Mouse (Mus musculus) splenic B cell, adult 2 months (primary cell): Measurements from ENCODE around the gene Il5ra.

Experiments
- DNase-seq: peaks from one replicate; pipeline ENCODE4 v3.0.0-alpha.2; 2011; ENCODE audit warnings: low read depth, low spot score
- H3K27me3 ChIP-seq: 2 replicates; pipeline ENCODE4 v1.6.1; 2012; ENCODE audit warnings: mild to moderate bottlenecking, low read length, moderate library complexity, mixed read lengths; ENCODE audit not compliant: control insufficient read depth, poor library complexity, insufficient read depth, severe bottlenecking
- H3K36me3 ChIP-seq: 2 replicates; pipeline ENCODE4 v1.6.1; 2012; ENCODE audit warnings: mild to moderate bottlenecking, low read length, moderate library complexity, mixed read lengths; ENCODE audit not compliant: control insufficient read depth, poor library complexity, insufficient read depth, severe bottlenecking

Gene Il5ra

GRCm38 (mm10) chr6:106758299-106758698 lies 9.5 kb upstream of the Il5ra start:
- no peaks in the 10 kb centered on the region for H3K27me3 ChIP-seq
- DNase-seq, result peak; percentile 40

DNA sequence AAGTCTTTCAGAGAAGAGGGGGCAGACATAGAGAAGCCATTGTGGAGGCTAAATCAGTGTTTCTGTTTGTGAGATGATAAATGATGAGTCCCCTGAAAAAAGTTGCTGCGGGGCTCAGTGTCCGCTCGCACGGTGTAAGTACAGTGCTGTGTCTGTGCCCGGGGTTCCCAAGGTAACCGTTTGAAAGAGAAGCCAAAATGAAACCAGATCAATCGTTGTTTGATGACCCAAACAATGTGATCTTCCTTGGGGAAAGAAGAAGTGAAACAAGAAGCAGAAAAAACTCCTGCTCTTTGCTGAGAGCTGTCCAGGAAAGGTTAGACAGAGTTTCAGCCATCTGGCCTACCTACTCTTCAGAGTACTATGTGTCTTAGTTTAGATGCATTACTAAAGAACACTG lies 1.5 kb upstream of the Il5ra start:
- Histone ChIP-seq H3K27me3 (no peaks in the 10 kb centered on the region), H3K36me3 (no peaks in the 10 kb centered on the region)
- DNase-seq, result peak; percentile 82

More at GRCm38 (mm10) chr6:106758299-106758698, 9.5 kb upstream of the Il5ra start:
- no peaks in the 10 kb centered on the region for H3K36me3 ChIP-seq

DNA sequence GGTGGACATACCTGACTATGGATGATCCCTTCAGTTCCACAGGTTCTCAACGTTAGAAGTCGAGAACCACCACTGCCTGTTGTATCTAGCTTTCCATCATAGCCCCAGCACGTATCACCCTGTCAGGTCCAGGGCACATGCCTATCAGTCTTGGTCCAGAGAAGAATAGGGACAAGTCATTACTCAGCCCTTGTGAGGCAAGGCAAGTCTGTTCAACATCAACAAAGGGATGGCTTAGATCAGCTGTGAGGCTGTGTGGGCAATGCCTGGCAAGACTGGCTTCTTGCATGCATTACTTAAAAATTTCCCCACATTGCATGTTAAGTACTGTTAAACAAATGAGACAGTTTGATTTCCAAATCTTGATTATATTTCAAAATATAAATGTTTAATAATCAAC lies 1.0 kb downstream of the Il5ra start:
- no peaks in the 10 kb centered on the region for H3K36me3 ChIP-seq
- DNase-seq, result peak; percentile 34
- H3K27me3 ChIP-seq, result no peaks in the 10 kb centered on the region

GRCm38 (mm10) chr6:106747251-106747650 lies 1.6 kb downstream of the Il5ra start:
- no peak for DNase-seq
- Histone ChIP-seq H3K36me3 (no peaks in the 10 kb centered on the region), H3K27me3 (no peaks in the 10 kb centered on the region)

GRCm38 (mm10) chr6:106745673-106746394 lies 3.0 kb downstream of the Il5ra start:
- Histone ChIP-seq H3K36me3 (no peaks in the 10 kb centered on the region), H3K27me3 (no peaks in the 10 kb centered on the region)
- no peak for DNase-seq

DNA sequence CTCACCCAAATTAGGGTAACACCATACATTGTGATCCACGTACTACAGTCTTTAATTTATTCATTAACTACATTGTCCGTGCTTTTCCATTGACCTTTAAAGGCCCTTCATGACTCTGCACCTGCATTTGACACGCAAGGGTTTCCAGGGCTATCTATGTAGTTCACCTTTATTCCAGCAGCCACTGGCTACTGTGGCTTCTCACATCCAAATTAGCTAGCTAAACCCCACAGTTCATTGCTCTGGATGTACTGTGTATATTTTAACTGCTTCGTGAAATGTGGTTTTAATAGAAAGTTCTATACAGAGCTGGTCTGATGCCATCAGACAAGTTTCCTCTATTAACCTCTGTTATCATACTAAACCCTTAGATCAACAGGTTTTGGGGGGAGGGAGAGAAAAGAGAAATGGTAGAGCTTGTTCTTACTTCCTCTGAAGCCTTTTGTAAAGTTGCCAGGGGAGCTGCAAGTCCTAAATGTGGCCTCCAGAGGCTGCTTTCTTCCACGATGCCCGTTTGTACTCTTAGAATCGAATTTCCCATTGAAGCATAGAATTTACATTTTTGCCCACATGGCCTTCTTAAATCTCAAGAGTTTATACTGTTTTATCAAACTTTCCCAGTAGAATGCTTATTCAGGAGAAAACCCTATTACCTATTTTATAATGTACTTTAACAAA lies 5.1 kb downstream of the Il5ra start:
- Histone ChIP-seq H3K27me3 (no peaks in the 10 kb centered on the region), H3K36me3 (no peaks in the 10 kb centered on the region)
- peak; percentile 63 for DNase-seq

GRCm38 (mm10) chr6:106740244-106740825 lies 8.5 kb downstream of the Il5ra start:
- no peak for DNase-seq
- H3K27me3 ChIP-seq, result no peaks in the 10 kb centered on the region

DNA sequence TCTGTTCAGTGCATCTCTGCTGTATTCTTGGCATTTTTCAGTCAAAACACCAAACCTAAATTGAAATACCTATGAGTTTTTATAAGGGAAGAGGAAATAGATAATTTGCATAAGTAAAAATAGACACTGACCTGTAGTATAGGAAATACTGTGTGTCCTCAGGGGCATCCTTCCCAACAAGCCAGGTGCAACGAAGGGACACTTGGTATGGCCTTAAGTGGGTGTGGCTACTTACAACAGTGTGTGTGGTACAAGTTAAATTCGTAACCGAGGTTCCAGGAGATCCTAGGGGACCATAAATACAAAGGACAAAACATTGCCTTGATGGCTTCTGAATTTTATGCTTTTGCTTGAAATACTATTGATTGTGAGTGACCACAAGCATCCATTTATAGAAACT lies 10.6 kb downstream of the Il5ra start:
- no peaks in the 10 kb centered on the region for H3K27me3 ChIP-seq
- H3K36me3 ChIP-seq, result no peaks in the 10 kb centered on the region
- DNase-seq, result peak; percentile 60

More at GRCm38 (mm10) chr6:106740244-106740825, 8.5 kb downstream of the Il5ra start:
- H3K36me3 ChIP-seq, result no peaks in the 10 kb centered on the region

DNA sequence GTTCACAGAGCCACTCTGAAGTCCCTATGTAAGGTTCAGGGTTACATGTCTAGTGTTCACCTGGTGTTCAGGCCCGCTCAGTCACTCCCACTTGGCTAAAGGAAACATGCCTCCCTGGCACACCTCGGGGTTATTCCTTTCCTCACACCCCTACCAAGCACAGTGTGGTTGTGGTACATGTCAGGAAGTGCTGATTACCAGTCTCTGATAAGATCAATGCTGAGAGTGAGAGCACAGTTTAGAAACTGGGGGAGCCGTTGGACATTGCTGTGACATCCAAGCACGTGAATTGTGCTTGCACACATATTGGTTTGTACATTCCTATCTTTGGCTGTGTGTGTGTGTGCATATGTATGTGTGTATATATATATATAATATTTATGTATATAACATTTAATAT lies 16.3 kb downstream of the Il5ra start:
- Histone ChIP-seq H3K36me3 (no peaks in the 10 kb centered on the region), H3K27me3 (no peaks in the 10 kb centered on the region)
- DNase-seq, result no peak

DNA sequence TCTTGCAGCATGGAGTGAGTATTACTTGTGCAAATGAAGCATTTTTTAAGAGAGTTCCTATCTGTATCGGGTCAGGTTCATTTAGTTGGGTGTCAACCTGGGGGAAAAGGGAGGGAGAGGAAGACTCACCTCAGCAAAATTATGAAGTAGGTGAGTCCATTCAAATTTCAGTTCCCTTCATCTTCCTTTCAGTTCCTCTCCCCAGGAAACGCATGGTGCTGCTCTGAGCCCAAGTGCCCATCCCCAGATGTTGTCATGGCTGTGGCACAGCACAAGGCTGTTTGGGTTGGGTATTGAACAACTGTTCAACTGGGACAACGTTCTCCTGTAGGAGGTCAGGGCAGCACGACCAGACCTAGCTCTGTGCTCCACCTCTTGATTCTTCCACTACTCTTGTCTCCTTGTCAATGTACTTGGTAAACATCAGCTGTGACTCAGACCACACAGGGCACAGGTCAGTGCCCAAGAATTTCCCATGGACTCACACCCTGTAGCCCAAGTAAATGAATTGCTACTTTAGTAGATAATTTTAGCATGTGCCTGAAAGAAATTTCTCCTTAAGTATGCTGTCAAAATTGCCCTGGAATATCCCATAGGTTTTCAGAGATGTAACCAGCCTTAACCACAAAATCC lies 19.0 kb downstream of the Il5ra start:
- DNase-seq, result peak; percentile 64
- Histone ChIP-seq H3K27me3 (no peaks in the 10 kb centered on the region), H3K36me3 (no peaks in the 10 kb centered on the region)

DNA sequence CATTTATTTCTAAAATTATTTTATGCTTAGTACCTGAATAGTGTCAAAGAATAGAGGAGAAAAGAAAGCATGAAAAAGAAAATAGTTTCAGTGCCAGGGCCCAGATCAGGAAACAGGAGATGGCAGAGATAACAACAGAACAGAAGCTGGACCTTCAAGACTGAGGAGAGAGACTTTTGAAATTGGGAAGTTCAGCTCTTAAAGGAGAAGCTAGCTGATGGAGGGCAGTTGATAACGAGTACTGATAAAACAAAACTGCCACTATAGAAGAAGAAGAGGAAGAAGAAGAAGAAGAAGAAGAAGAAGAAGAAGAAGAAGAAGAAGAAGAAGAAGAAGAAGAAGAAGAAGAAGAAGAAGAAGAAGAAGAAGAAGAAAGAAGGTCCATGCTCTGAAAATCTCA lies 21.1 kb downstream of the Il5ra start:
- no peaks in the 10 kb centered on the region for H3K27me3 ChIP-seq
- H3K36me3 ChIP-seq, result no peaks in the 10 kb centered on the region
- no peak for DNase-seq

GRCm38 (mm10) chr6:106726078-106726477 lies 22.8 kb downstream of the Il5ra start:
- H3K27me3 ChIP-seq, result no peaks in the 10 kb centered on the region
- no peaks in the 10 kb centered on the region for H3K36me3 ChIP-seq
- DNase-seq, result no peak

GRCm38 (mm10) chr6:106725642-106726041 lies 23.2 kb downstream of the Il5ra start:
- no peaks in the 10 kb centered on the region for H3K36me3 ChIP-seq
- DNase-seq, result peak; percentile 52
- no peaks in the 10 kb centered on the region for H3K27me3 ChIP-seq

DNA sequence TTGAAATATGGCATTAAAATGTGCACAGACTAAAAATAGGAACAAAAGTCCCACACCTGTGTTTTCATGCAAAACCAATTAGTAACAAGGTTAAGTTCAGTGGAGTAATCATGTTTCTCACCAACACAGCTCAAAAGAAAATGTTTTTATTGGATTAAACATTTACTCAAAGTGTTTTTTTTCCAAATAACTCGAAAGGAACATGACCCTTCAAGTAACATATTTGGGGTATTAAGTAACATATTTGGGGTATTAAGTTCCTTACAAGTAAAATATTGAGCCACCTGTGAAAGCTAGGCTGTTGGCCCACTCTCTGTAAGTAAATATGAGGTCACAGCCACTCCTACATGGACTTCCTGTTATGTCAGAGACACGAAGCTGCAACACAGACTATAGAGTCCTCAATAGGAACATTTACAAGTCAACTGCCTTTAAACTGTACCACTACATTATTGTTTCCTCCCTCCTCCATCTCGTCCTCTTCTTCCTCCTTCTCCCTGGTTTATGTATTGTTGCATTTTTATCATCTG lies 43.3 kb downstream of the Il5ra start:
- Histone ChIP-seq H3K27me3 (no peaks in the 10 kb centered on the region), H3K36me3 (no peaks in the 10 kb centered on the region)
- DNase-seq, result peak; percentile 11

DNA sequence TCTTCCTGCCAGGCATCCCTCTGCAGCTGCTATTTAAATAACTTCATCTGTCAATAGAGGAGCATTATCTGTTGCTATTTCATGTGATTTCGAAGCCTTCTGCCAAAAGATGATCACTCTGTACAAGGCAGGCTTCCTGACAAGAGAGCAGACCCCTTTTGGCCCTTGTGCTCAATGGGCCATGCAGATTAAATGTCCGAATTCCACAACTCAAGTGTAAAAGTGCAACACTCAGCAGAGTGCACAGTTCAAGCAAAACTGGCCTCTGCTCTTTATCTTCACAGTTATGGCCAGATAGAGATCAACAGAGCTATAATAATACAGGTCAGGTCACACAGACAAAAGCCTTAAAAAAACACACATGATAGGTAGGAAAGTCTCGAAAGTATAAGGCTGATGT lies 46.9 kb downstream of the Il5ra start:
- Histone ChIP-seq H3K36me3 (no peaks in the 10 kb centered on the region), H3K27me3 (no peaks in the 10 kb centered on the region)
- no peak for DNase-seq
